Mouse (Mus musculus) midbrain, embryonic 12.5 days (tissue): ENCODE results near the gene Rab3a. TPM values are rescaled to one million over a fixed set of nuclear protein-coding genes. Genes with fewer than 3 reads are reported as not detected.

Experiments used
- ATAC-seq: fragments of 200-750 bp; cut with Nextera tagmentation; 2 replicates; pipeline ENCODE4 v1.8.0; 2017; ENCODE audit warnings: low read depth, moderate TSS enrichment, moderate library complexity; ENCODE audit not compliant: low FRiP score
- H3K27ac ChIP-seq: fragments of 300-500 bp; sonication (generic); replicated peaks from 2 replicates; pipeline ENCODE4 v1.5.1; 2016; ENCODE audit warnings: mild to moderate bottlenecking
- H3K27me3 ChIP-seq: fragments of 300-500 bp; sonication (generic); 2 replicates; pipeline ENCODE4 v1.6.1; 2016; ENCODE audit warnings: mild to moderate bottlenecking
- H3K36me3 ChIP-seq: fragments of 300-500 bp; sonication (generic); 2 replicates; pipeline ENCODE4 v1.6.1; 2016
- H3K4me1 ChIP-seq: fragments of 300-500 bp; sonication (generic); 2 replicates; pipeline ENCODE4 v1.6.1; 2016
- H3K4me2 ChIP-seq: fragments of 300-500 bp; sonication (generic); replicated peaks from 2 replicates; pipeline ENCODE4 v1.6.1; 2016; ENCODE audit warnings: mild to moderate bottlenecking, moderate library complexity
- H3K4me3 ChIP-seq: fragments of 300-500 bp; sonication (generic); 2 replicates; pipeline ENCODE4 v1.5.1; 2016; ENCODE audit warnings: mild to moderate bottlenecking
- H3K9ac ChIP-seq: fragments of 300-500 bp; sonication (generic); replicated peaks from 2 replicates; pipeline ENCODE4 v1.6.1; 2016; ENCODE audit warnings: mild to moderate bottlenecking, moderate library complexity
- H3K9me3 ChIP-seq: fragments of 300-500 bp; sonication (generic); 2 replicates; pipeline ENCODE4 v1.6.1; 2016; ENCODE audit warnings: mild to moderate bottlenecking
- WGBS: fragments of 180-500 bp; shearing (Covaris S2); methylation state at CpG from one replicate; pipeline ENCODE4 v1.1.7; 2016; 5-methylcytosine and 5-hydroxymethylcytosine counted together
- polyA plus RNA-seq: library from polyadenylated mRNA; unstranded; fragments of >200 nt; fragmentation: Nextera tagmentation; extraction: Ambion mirVana; gene quantifications from 2 replicates; pipeline ENCODE4 v1.2.1, GENCODE M21; 2016

Rab3a gene
- polyA plus RNA-seq, 1 experiment from 2014 or later = 98.9 TPM

DNA sequence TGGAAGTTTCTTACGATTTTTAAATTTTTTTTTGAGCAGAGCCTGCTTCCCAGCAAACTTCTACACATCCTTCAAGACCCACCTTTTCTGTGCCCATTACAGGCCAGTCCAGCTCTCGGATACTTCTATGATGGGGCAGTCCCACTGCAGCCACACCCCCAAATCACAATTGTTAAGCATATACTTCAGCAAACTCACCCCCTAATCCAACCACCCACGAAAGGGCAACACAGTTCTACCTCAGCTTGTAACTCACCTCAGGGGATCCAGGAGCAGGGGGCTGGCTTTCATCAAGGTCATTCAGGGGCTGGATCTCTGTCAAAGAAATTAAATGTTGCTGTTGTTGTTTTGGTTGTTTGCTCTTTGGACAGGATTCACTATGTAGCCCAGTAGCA is 32.6 kb downstream of the Rab3a start:
- H3K4me2 ChIP-seq = no peak overlapping the region
- no peaks in the 10 kb centered on the region for H3K9me3 ChIP-seq
- no peak overlapping the region for H3K27ac ChIP-seq
- ATAC-seq = no peak
- WGBS = 91% methylated on average over 3 of the region's 3 CpGs
- peaks cover 27% of the 10 kb centered on the region for H3K4me1 ChIP-seq
- H3K27me3 ChIP-seq = peaks cover 26% of the 10 kb centered on the region
- H3K4me3 ChIP-seq = no peak overlapping the region
- H3K36me3 ChIP-seq = peaks cover 63% of the 10 kb centered on the region
- H3K9ac ChIP-seq = peak overlapping the region; percentile 8; the same call in 1 of the 2 replicates

DNA sequence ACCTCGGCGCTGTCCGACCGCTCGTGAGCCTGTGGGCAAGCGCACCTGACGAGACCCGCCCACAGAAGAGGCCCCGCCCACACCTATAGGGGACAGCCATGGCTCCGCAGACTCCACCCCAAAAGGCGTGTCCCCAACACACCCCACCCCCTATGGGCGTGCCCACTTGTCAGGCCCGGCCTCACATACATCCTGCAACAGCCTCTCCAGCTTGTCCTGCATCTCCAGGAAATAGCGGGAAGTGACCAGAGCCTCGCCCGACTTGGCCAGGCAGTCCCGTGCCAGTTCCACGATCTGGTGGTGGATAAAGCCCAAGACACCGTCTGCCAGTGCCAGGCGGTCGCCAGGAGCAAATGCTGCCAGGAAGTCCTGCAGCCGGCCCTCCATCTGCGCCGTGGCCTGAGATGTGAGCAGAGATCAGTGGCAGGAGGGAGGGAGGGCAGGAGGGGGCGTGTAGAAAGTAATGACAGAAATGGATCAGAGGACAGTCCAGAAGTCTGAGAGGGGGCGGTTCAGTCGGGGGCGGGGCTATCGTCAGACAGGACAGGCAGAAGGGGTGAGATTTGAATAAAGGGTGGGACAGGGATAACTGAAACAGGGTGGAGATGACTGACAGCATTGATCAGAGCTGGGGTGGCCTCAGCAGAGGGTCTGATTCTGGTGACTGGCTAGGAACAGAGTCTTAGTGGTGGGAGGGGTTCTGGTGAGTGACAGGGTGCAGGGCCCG is 33.6 kb downstream of the Rab3a start:
- Histone ChIP-seq H3K27ac (no peak overlapping the region), H3K4me2 (0 out of 2 replicates have a peak overlapping the region, but pooled peaks have one; percentile 3), H3K9ac (no peak overlapping the region), H3K4me3 (no peak overlapping the region), H3K36me3 (peaks cover 58% of the 10 kb centered on the region), H3K4me1 (peaks cover 35% of the 10 kb centered on the region), H3K27me3 (peaks cover 26% of the 10 kb centered on the region), H3K9me3 (no peaks in the 10 kb centered on the region)
- no peak for ATAC-seq
- 21% methylated on average over 30 of the region's 30 CpGs for WGBS

DNA sequence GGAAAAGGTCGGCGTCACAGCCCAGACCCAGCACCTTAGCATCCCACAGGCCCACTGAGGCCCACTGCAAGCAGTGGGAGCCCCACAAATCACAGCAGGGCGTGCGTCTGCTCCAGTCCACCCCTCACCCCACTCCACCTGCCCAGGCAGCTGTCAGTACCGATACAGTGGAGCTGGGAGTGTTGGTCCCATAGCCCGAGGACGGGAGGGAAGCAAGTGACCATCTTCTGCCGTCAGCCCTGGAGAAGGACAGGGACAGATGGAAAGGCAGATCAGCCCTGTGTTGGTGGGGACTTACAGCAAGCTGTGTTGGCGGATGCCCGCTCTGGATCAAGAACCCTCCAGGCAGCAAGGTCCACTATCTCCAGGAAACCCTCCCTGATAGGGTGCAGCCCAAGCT is 34.6 kb downstream of the Rab3a start:
- H3K36me3 ChIP-seq = peaks cover 49% of the 10 kb centered on the region
- H3K27ac ChIP-seq = no peak overlapping the region
- H3K27me3 ChIP-seq = peaks cover 32% of the 10 kb centered on the region
- ATAC-seq = no peak
- H3K9ac ChIP-seq = no peak overlapping the region
- no peak overlapping the region for H3K4me3 ChIP-seq
- 85% methylated on average over 10 of the region's 10 CpGs for WGBS
- H3K4me1 ChIP-seq = peaks cover 40% of the 10 kb centered on the region
- no peak overlapping the region for H3K4me2 ChIP-seq
- H3K9me3 ChIP-seq = no peaks in the 10 kb centered on the region

DNA sequence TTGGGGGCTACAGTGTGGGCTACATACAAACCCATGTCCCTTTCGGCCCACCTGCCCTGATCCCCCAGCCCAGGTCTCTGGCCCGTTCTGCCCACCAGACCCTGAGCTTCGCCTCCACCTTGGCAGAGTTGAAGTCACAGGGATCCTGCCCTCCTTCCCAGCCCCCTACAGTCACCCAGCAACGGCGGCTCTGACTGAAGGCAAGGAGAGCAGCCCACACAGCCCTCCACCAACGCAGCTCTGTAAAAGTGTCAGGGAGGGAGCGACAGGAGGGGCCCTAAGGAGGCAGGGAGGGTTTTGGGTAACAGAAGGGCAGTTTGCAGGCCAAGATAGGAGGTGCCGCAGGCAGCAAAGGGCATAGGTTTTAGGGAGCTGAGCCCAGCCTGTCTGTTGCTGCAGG is 36.4 kb downstream of the Rab3a start:
- no peak for ATAC-seq
- H3K4me3 ChIP-seq = peak overlapping the region; percentile 62; the same call in 1 of the 2 replicates
- no peak overlapping the region for H3K27ac ChIP-seq
- peaks cover 40% of the 10 kb centered on the region for H3K4me1 ChIP-seq
- H3K27me3 ChIP-seq = peaks cover 44% of the 10 kb centered on the region
- H3K9ac ChIP-seq = peak overlapping the region; percentile 83
- WGBS = 67% methylated on average over 8 of the region's 8 CpGs
- peak overlapping the region; percentile 77 for H3K4me2 ChIP-seq
- peaks cover 33% of the 10 kb centered on the region for H3K36me3 ChIP-seq
- no peaks in the 10 kb centered on the region for H3K9me3 ChIP-seq

DNA sequence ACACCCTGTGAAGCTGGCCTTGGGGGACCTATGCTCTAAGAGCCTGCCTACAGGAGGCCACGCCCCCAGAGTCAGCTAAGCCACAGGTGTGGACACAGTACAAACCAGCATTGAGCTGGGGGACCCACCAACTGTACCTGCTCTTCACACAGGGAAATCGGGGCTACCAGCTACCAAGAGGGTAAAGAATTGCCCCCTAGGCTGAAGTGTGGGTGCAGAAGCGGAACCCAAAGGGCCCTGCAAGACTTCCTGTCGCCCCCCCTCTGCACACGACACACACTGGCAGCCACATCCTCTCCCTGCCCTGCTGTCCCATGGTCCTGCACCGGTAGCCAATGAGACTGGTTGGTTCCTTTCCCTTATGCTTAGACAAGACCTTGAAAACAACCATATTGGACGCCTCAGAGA is 36.8 kb downstream of the Rab3a start:
- H3K27ac ChIP-seq = no peak overlapping the region
- 87% methylated on average over 7 of the region's 7 CpGs for WGBS
- no peaks in the 10 kb centered on the region for H3K9me3 ChIP-seq
- H3K9ac ChIP-seq = peak overlapping the region; percentile 83
- H3K4me3 ChIP-seq = peak overlapping the region; percentile 62
- no peak for ATAC-seq
- H3K4me1 ChIP-seq = peaks cover 40% of the 10 kb centered on the region
- peaks cover 29% of the 10 kb centered on the region for H3K36me3 ChIP-seq
- H3K27me3 ChIP-seq = peaks cover 48% of the 10 kb centered on the region
- peak overlapping the region; percentile 77 for H3K4me2 ChIP-seq

GRCm38 (mm10) chr8:70791975-70792691 is 37.7 kb downstream of the Rab3a start:
- ATAC-seq = peak; percentile 88
- WGBS = 6% methylated on average over 58 of the region's 58 CpGs
- H3K4me3 ChIP-seq = peak overlapping the region; percentile 62
- H3K4me1 ChIP-seq = peaks cover 45% of the 10 kb centered on the region
- H3K4me2 ChIP-seq = peak overlapping the region; percentile 77
- peak overlapping the region; percentile 83 for H3K9ac ChIP-seq
- H3K9me3 ChIP-seq = no peaks in the 10 kb centered on the region
- H3K27me3 ChIP-seq = peaks cover 46% of the 10 kb centered on the region
- peaks cover 21% of the 10 kb centered on the region for H3K36me3 ChIP-seq
- H3K27ac ChIP-seq = peak overlapping the region; percentile 90

DNA sequence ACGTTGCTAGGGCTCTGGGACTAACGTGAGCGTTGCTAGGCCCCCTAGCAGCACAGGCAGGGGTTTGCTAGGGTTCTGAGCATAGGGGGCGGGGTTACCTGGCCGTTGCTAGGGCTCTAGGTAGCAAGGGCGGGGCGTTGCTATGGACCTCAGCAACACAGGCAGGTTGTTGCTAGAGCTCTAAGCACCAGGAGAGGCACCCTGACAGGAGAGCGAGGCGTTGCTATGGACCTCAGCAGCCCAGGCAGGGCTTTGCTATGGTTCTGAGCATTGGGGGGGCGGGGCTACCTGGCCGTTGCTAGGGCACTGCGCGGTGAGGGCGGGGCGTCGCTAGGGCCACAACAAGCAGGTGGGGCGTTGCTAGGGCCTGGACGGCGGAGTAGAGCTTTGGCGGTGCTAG is 38.2 kb downstream of the Rab3a start:
- peak overlapping the region; percentile 90 for H3K27ac ChIP-seq
- H3K9me3 ChIP-seq = no peaks in the 10 kb centered on the region
- ATAC-seq = peak; percentile 50
- peak overlapping the region; percentile 77 for H3K4me2 ChIP-seq
- 1% methylated on average over 20 of the region's 20 CpGs for WGBS
- peak overlapping the region; percentile 62 for H3K4me3 ChIP-seq
- H3K9ac ChIP-seq = peak overlapping the region; percentile 83
- peaks cover 44% of the 10 kb centered on the region for H3K27me3 ChIP-seq
- H3K36me3 ChIP-seq = peaks cover 16% of the 10 kb centered on the region
- peaks cover 46% of the 10 kb centered on the region for H3K4me1 ChIP-seq

DNA sequence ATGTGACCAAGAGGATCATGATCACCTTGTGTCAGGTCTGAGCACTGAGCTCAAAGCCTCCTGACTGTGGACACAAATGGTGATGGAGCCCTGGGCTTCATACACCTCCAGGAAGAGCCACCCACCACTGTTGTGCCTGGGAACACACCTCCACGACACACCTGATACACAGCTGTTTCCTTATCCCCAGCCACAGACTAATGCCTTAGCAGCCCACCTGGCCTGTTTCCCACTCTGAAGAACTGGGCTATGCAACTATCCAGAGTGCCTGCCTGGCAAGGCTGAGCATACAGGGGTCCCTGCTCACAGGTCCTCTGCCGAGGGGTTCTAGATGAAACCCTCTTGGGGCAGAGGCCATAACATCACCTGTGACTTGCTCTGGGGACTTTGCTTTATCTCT is 39.7 kb downstream of the Rab3a start:
- WGBS = 88% methylated on average over 2 of the region's 2 CpGs
- Histone ChIP-seq H3K27ac (no peak overlapping the region), H3K9ac (no peak overlapping the region), H3K27me3 (peaks cover 44% of the 10 kb centered on the region), H3K9me3 (no peaks in the 10 kb centered on the region), H3K4me1 (peaks cover 41% of the 10 kb centered on the region), H3K4me2 (no peak overlapping the region), H3K36me3 (0 out of 2 replicates have a peak, but pooled peaks cover 4% of the 10 kb centered on the region), H3K4me3 (no peak overlapping the region)
- no peak for ATAC-seq

DNA sequence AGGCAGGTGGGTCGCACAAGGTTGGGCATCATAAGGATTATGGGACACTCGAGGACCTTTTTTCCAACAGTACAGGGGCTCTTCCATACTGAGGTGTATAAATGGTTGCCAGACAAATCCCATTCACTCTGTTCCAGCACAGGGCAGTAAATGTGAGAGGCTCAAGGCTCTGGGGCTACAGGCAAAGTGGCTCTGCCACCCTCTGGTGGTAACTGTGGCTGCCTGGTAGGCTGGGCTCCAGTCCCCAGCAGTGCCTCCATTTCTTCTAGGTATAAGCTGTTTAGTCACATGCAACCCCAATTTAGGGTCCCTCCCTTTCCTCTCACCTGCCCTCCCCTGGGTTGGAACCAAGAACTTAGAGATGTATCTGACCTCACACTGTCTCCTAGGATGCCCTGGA is 40.9 kb downstream of the Rab3a start:
- no peak for ATAC-seq
- Histone ChIP-seq H3K27ac (no peak overlapping the region), H3K9ac (no peak overlapping the region), H3K9me3 (no peaks in the 10 kb centered on the region), H3K4me1 (peaks cover 39% of the 10 kb centered on the region), H3K36me3 (no peaks in the 10 kb centered on the region), H3K4me2 (no peak overlapping the region), H3K4me3 (no peak overlapping the region), H3K27me3 (peaks cover 49% of the 10 kb centered on the region)
- WGBS = 92% methylated on average over 2 of the region's 2 CpGs

DNA sequence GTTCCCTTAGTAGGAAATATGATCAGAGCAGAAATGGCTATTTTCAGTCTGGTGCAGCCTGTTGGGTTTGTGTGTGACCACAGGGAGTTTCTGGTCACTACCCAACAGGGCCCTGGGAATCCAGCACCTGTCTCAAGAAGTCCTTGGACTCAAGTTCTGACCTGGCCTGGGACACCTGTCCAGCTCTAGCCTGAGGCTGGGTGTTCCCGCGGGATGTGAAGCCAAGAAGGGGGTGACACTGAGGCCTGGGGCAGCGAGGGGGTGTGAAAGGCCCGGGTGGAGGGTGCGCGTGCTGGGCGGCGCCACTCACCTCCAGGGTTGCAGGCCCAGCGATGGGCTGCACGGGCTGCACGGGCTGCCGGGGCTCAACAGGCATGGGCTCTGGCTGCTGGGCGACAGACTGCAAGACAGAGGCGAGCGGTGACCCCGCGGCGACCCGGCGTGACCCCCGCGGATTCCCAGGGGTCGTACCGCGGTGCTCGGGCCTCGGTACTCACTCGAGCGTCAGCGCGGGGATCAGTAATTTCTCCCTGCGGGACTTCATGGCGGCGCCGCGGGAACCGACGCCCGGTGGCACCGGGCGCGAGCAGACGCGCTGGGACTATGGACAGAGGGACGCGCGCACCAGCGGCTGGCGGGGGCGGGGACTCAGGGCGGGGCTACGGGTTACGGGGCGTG is 42.1 kb downstream of the Rab3a start:
- peak overlapping the region; percentile 62 for H3K9ac ChIP-seq
- H3K27me3 ChIP-seq = peaks cover 55% of the 10 kb centered on the region
- H3K9me3 ChIP-seq = no peaks in the 10 kb centered on the region
- peak overlapping the region; percentile 81 for H3K4me2 ChIP-seq
- peak overlapping the region; percentile 25 for H3K27ac ChIP-seq
- H3K36me3 ChIP-seq = no peaks in the 10 kb centered on the region
- peak overlapping the region; percentile 56 for H3K4me3 ChIP-seq
- WGBS = 2% methylated on average over 54 of the region's 54 CpGs
- ATAC-seq = peak; percentile 1
- peaks cover 33% of the 10 kb centered on the region for H3K4me1 ChIP-seq

- H3K4me3 ChIP-seq = peak overlapping the region; percentile 56
- ATAC-seq = peak; percentile 79
- peak overlapping the region; percentile 81 for H3K4me2 ChIP-seq
- WGBS = 1% methylated on average over 48 of the region's 57 CpGs
- H3K27me3 ChIP-seq = peaks cover 63% of the 10 kb centered on the region
- peak overlapping the region; percentile 25; the same call in 1 of the 2 replicates for H3K27ac ChIP-seq
- H3K36me3 ChIP-seq = no peaks in the 10 kb centered on the region
- no peaks in the 10 kb centered on the region for H3K9me3 ChIP-seq
- peak overlapping the region; percentile 62 for H3K9ac ChIP-seq
- H3K4me1 ChIP-seq = peaks cover 27% of the 10 kb centered on the region
These were observed 42.9 kb downstream of the Rab3a start for GRCm38 (mm10) chr8:70797081-70798070.
